In the genomic region with DNA sequence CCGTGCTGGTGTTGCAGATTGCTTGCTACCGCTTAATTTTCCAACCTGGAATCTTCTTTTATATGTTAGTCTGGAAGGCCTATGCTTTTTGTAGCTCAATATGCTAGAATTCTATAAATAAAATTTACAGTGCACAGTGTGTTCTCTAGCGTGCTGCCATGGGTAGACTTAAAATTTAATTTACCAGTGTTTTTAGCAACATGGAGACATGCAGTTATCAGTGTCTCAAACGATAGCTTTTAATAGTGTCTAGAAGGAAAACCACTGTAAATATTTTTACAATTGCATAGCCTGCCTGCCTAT, we compare ENCODE assay signal across 17 mouse cellular contexts.
"Had no signal": no experiment of that assay in that cellular context is flagged by ENCODE, and none has a peak within 500 bp of the region (broad histone marks: within the 10 kb centered on the region; RNA-seq: fewer than 3 reads in every experiment).

No protein-coding gene starts in this region.

- DNase-seq: kidney, adult 2 months; kidney, postnatal 10 days; left cerebral cortex, postnatal 4 days; lung, adult 18-20 months; lung, postnatal 10 days; lung, postnatal 36 days; right cerebral cortex, postnatal 4 days; thymus, postnatal 25 days had no signal

- ATAC-seq: intestine, postnatal 0 days; midbrain, embryonic 15.5 days had no signal

- H3K27ac ChIP-seq: liver, embryonic 15.5 days; lung, embryonic 15.5 days; midbrain, embryonic 10.5 days; midbrain, embryonic 15.5 days; neural tube, embryonic 12.5 days; neural tube, embryonic 15.5 days; stomach, postnatal 0 days had no signal

- H3K4me3 ChIP-seq: liver, embryonic 15.5 days; lung, embryonic 15.5 days; megakaryocyte, embryonic 14.5 days; midbrain, embryonic 10.5 days; midbrain, embryonic 15.5 days; neural tube, embryonic 12.5 days; neural tube, embryonic 15.5 days had no signal

- H3K4me2 ChIP-seq: liver, embryonic 15.5 days; lung, embryonic 15.5 days; midbrain, embryonic 15.5 days; neural tube, embryonic 12.5 days; neural tube, embryonic 15.5 days had no signal

- H3K27me3 ChIP-seq: liver, embryonic 15.5 days; lung, embryonic 15.5 days; megakaryocyte, embryonic 14.5 days; midbrain, embryonic 15.5 days; neural tube, embryonic 12.5 days; neural tube, embryonic 15.5 days had no signal

- H3K9ac ChIP-seq: liver, embryonic 15.5 days; lung, embryonic 15.5 days; midbrain, embryonic 15.5 days; neural tube, embryonic 12.5 days; neural tube, embryonic 15.5 days had no signal

- H3K4me1 ChIP-seq: liver, embryonic 15.5 days; lung, embryonic 15.5 days; megakaryocyte, embryonic 14.5 days; midbrain, embryonic 10.5 days; midbrain, embryonic 15.5 days; neural tube, embryonic 12.5 days; neural tube, embryonic 15.5 days had no signal

- H3K36me3 ChIP-seq: liver, embryonic 15.5 days; midbrain, embryonic 10.5 days; midbrain, embryonic 15.5 days; neural tube, embryonic 12.5 days; neural tube, embryonic 15.5 days had no signal

- H3K9me3 ChIP-seq: liver, embryonic 15.5 days; lung, embryonic 15.5 days; midbrain, embryonic 10.5 days; midbrain, embryonic 15.5 days; neural tube, embryonic 12.5 days; neural tube, embryonic 15.5 days had no signal
